ENCODE assay signal across 8 mouse cellular contexts in genomic region chr1:192726996-192727624, GRCm38 (mm10). TPM values are rescaled to one million over a fixed set of nuclear protein-coding genes. Genes with fewer than 3 reads are reported as not detected.
DNase-seq lines count a peak whose midpoint lies in the region; ATAC-seq and TF ChIP-seq lines count a peak whose summit lies in the region.

No protein-coding gene starts in this region.

- H3K27ac ChIP-seq in kidney, embryonic 14.5 days (ENCODE audit: low read depth, low read length) = no peak overlapping the region
- no peak overlapping the region for H3K27ac ChIP-seq in liver, postnatal 0 days (ENCODE audit: low read depth)
- H3K27ac ChIP-seq in neural tube, embryonic 15.5 days (replicated peaks) = no peak overlapping the region

- no peaks in the 10 kb centered on the region for H3K4me1 ChIP-seq in kidney, embryonic 14.5 days (ENCODE audit: control insufficient read depth, insufficient read depth, low read length)
- H3K4me1 ChIP-seq in liver, postnatal 0 days (ENCODE audit: insufficient read depth) = no peaks in the 10 kb centered on the region
- H3K4me1 ChIP-seq in neural tube, embryonic 15.5 days = no peaks in the 10 kb centered on the region

- H3K27me3 ChIP-seq in kidney, embryonic 14.5 days (ENCODE audit: control insufficient read depth, insufficient read depth, low read length) = no peaks in the 10 kb centered on the region
- no peaks in the 10 kb centered on the region for H3K27me3 ChIP-seq in liver, postnatal 0 days (ENCODE audit: insufficient read depth, low read length)
- no peaks in the 10 kb centered on the region for H3K27me3 ChIP-seq in neural tube, embryonic 15.5 days (replicated peaks)

- ATAC-seq in kidney, embryonic 14.5 days (ENCODE audit: low FRiP score, low TSS enrichment) = peak; percentile 48; the same call in 1 of the 2 replicates
- 0 out of 2 replicates have a peak, but pooled peaks have one; percentile 33 for ATAC-seq in liver, postnatal 0 days
- peak; percentile 68; the same call in 1 of the 2 replicates for ATAC-seq in neural tube, embryonic 15.5 days (ENCODE audit: low FRiP score)

- peak; percentile 70 for DNase-seq in CD4-positive, CD25-positive, alpha-beta regulatory T cell, adult 2 months (ENCODE audit: low read depth, low spot score)
- DNase-seq in adrenal gland, postnatal 10 days = peak; percentile 79
- peak; percentile 55 for DNase-seq in embryo, embryonic 9.5 days (ENCODE audit: extremely low spot score)
- DNase-seq in heart, adult 9 months (ENCODE audit: low spot score in 2 of 2) = peak; percentile 17 to 28
- DNase-seq in liver, postnatal 0 days = peak; percentile 75
- DNase-seq in thymus, postnatal 14 days = peak; percentile 68

- H3K9me3 ChIP-seq in kidney, embryonic 14.5 days (ENCODE audit: control insufficient read depth, low read length) = no peaks in the 10 kb centered on the region
- H3K9me3 ChIP-seq in liver, postnatal 0 days (ENCODE audit: low read length) = no peaks in the 10 kb centered on the region
- no peaks in the 10 kb centered on the region for H3K9me3 ChIP-seq in neural tube, embryonic 15.5 days (replicated peaks)

- H3K4me2 ChIP-seq in kidney, embryonic 14.5 days (replicated peaks; ENCODE audit: low read depth, low read length) = no peak overlapping the region
- no peak overlapping the region for H3K4me2 ChIP-seq in liver, postnatal 0 days (ENCODE audit: low read depth, low read length)
- H3K4me2 ChIP-seq in neural tube, embryonic 15.5 days = no peak overlapping the region

- TF ChIP-seq EP300 in liver, postnatal 0 days (IDR thresholded peaks at IDR 0.05; ENCODE audit: low read depth) = no peak

- no peak overlapping the region for H3K4me3 ChIP-seq in kidney, embryonic 14.5 days (ENCODE audit: low read length)
- no peak overlapping the region for H3K4me3 ChIP-seq in liver, postnatal 0 days (ENCODE audit: low read depth, low read length)
- H3K4me3 ChIP-seq in neural tube, embryonic 15.5 days (replicated peaks) = no peak overlapping the region

- no peaks in the 10 kb centered on the region for H3K36me3 ChIP-seq in kidney, embryonic 14.5 days (ENCODE audit: control insufficient read depth, insufficient read depth, low read length)
- no peaks in the 10 kb centered on the region for H3K36me3 ChIP-seq in liver, postnatal 0 days (replicated peaks; ENCODE audit: insufficient read depth, low read length)
- H3K36me3 ChIP-seq in neural tube, embryonic 15.5 days = no peaks in the 10 kb centered on the region

- peak; percentile 93 for TF ChIP-seq CTCF in liver, postnatal 0 days (IDR thresholded peaks at IDR 0.05; ENCODE audit: low read depth)

- no peak overlapping the region for H3K9ac ChIP-seq in kidney, embryonic 14.5 days (ENCODE audit: low read depth, low read length)
- H3K9ac ChIP-seq in liver, postnatal 0 days (replicated peaks) = no peak overlapping the region
- no peak overlapping the region for H3K9ac ChIP-seq in neural tube, embryonic 15.5 days (replicated peaks)

- 58% methylated on average over 11 of the region's 11 CpGs for WGBS in kidney, embryonic 14.5 days
- WGBS in liver, postnatal 0 days (ENCODE audit: insufficient replicate concordance) = 54% methylated on average over 11 of the region's 11 CpGs
- 54% methylated on average over 11 of the region's 11 CpGs for WGBS in neural tube, embryonic 15.5 days

RNA-seq across cellular contexts. Expression of gene Hhat, which starts 43.9 kb away (rescaled TPM):
- 1 to 10 TPM; 6.8 to 7.3 TPM for total RNA-seq in adrenal gland, postnatal 10 days (2021)
- polyA plus RNA-seq in kidney, embryonic 14.5 days (2014; fragmentation: Nextera tagmentation; extraction: Ambion mirVana) = 11.4 and 16.5 TPM in 2 replicates
- polyA plus RNA-seq in liver, postnatal 0 days (2015; fragmentation: Nextera tagmentation; extraction: Ambion mirVana) = 0.76 and 1.1 TPM in 2 replicates
- 4.6 and 5.2 TPM in 2 replicates for polyA plus RNA-seq in neural tube, embryonic 15.5 days (2015; fragmentation: Nextera tagmentation; extraction: Ambion mirVana)

Comparison
In these comparisons a context has a peak if more than half of its experiments do, and no peak if none do; other contexts are left out.
1. DNase-seq: peak in every context shown above with its lines; median percentile 79 in adrenal gland, postnatal 10 days; 75 in liver, postnatal 0 days; 70 in CD4-positive, CD25-positive, alpha-beta regulatory T cell, adult 2 months; 68 in thymus, postnatal 14 days; 55 in embryo, embryonic 9.5 days; 22 in heart, adult 9 months.